Mouse (Mus musculus) layer of hippocampus, postnatal 36 days (tissue): ENCODE measurements around the gene Csrp3. TPM values are rescaled to one million over a fixed set of nuclear protein-coding genes. Genes with fewer than 3 reads are reported as not detected.

Source experiments
- DNase-seq, 2 experiments: peaks; one replicate each; pipeline ENCODE4 v3.0.0; 2022
- total RNA-seq, 2 experiments: library from RNA; stranded (reverse); gene quantifications; 2 replicates each; pipeline ENCODE4 v1.2.3; 2021

The Csrp3 gene
- total RNA-seq, 2 experiments from 2014 or later = not detected

GRCm38 (mm10) chr7:48867576-48867975 is 19.7 kb upstream of the Csrp3 start:
- DNase-seq = no peak

DNA sequence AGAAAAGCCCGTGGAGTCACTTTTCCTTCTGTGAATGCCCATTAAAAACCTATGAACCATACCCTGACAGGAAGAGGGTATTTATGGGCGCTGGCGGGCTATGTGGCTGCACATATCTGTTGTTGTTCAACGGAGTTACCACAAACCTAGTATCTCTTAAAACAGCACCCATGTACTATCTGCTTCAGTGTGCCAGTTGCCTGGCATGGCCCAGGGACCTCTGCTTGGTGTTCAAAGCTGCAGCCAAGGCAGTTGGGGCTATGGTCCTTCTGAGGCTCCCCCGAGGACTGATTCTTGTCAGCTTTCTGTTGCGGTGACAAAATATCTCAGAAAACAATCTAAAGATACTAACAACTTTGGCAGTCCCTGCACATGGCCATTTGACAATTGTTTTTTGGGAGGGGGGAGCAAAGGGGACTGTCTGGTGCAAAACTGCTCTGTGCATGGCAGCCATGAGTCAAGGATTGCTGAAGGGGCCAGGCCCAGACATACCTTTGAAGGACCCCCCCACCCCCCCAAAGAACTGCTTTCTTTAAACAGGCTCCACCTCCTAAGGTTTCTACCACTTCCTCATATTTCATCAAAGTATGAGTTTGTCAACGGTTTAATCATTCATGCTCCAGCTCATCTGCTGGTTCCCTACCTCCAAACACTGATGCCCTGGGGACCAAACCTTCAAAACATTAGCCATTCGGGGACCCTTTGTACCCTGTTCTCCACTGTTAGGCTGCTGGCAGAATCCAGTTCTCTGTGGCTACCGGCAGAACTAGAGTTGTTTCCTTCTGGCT is 17.0 kb upstream of the Csrp3 start:
- no peak for DNase-seq

- DNase-seq = no peak
Measured at GRCm38 (mm10) chr7:48864199-48864598, 16.4 kb upstream of the Csrp3 start.

DNA sequence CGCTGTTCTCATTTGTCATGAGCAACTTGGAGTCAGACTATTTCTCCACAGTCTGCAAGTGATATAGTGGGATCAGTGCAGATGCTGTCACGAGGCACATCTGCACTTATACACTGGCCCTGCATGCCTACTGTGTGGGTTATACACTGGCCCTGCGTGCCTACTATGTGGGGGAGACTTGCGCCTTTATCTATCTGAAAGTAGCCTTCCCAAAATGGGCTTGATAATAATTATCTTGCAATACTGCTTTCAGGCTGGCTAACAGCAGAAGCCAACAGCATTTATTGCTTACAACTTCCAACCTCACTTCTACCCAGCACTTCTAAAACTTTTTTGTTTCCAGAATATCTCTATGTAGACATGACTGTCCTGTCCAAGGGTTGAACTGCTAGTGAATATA is 14.0 kb upstream of the Csrp3 start:
- no peak for DNase-seq

GRCm38 (mm10) chr7:48860948-48861347 is 13.1 kb upstream of the Csrp3 start:
- DNase-seq = no peak

- no peak for DNase-seq
Measured at GRCm38 (mm10) chr7:48859362-48859761, 11.5 kb upstream of the Csrp3 start.

DNA sequence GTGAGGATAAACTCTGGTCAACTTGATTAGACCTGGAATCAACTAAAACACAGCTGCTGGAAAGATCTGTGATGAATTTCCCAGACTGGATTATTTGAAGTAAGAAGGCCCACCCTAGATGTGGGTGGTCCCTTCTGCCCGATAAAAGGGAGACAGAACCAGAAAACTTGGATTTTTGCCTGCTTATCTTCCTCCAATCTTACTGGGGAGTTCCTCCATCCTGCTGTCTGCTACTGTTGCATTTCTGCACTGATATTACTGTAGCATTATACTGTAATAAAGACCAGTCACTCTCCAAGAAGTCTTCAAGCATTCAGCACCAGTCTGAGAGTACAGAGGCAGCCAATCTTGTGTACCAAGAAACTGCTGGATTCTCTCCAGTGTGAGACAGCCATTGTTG is 10.4 kb upstream of the Csrp3 start:
- no peak for DNase-seq

GRCm38 (mm10) chr7:48855461-48855860 is 7.6 kb upstream of the Csrp3 start:
- no peak for DNase-seq

DNA sequence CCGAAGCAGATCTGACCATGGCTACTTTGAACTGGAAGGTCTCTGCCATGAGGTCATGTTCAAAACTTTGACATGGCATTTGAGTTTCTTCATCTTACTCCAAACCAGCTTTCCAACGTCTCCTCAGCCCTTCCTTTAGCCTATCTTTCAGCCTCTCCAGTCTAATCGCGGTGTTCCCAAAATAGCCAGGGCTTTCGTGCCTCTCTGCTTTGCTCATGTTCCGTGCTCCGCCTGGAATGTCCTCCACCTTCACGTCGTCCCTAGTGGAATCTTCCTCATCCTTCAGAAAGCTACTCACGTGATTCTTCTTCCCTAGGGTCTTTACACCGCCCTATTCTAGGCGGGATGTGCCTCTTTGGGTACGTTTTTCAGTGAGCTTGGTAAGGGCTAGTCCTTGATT is 5.7 kb upstream of the Csrp3 start:
- no peak for DNase-seq

DNA sequence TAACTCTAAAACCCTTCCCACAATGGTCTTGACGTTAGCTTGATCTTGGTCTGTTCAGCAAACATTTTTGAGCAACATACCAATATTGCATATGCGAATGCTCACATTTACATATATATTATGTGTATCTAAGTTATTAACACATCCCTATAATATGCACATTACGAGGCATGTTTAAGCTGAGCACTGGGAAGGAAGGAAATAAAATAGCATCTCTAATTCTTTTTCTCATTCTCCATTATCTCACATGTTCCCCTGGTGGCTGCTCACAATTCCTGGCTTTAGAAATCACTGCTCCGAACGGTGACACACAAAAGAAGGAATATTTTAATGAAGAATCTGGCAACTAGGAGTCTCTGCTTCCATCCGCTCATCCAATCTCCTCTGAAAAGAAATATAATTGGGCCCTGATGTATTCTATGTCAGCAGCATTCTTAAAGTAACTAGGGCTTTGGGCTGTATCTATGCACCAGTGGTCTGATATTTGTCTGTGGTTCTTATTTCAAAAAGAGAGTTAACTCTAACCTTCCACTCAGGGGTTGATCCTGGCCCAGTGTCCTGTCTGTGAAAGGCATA is 3.8 kb upstream of the Csrp3 start:
- DNase-seq = no peak

DNA sequence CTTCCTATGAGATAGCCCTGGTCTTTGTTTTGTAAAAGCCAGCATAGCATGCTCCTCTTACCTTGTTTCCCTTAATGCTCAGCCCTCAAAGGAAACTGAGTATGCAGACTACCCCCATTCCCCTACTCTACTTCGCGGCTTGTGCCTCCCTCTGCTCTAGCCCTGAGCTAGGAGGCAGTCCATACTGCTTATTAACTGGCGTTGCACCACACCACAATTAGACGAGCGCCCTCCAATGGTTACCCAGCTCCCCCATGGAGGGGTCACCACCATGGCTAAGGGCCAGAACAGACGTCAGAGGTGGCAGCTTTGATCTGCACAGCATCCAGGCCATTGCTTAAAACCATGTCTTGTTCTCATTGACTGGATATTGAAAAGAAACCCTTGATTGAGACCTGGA is 1.1 kb downstream of the Csrp3 start:
- DNase-seq = no peak

DNA sequence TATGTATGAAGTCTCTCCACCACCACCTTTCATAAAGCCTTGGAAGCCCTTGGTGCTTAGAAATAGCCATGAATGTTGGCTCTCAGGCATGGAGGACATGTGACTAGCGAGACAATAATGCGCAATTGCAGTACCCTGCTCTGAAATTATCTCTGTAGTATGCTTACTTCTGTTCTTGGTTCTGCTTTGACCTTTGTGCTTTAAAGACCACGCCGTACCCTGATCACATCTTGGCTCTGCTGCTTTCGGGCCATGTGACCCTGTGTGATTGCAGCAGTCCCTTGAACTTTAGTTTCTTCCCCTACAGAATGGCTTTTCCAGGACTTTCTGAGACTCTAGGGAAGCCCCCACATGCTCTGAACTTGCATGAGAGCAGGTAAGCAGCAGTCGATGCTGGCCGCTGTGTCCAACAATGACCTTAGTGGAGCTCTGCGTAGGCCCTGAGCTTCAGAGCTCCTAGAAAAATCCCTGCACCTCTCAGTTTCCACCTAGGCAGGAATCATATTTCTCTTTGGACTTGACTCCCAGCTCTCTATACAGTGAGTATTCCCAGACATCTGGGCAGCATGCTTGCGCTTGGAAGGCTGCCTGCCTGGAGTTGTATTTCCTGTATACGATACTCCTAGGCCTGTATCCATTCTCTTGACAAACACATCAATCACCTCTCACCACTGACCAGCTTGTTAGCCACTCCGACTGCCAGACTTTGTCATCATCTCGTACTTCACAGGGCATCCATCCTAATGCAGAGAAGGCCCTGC is 2.4 kb downstream of the Csrp3 start:
- no peak for DNase-seq

DNA sequence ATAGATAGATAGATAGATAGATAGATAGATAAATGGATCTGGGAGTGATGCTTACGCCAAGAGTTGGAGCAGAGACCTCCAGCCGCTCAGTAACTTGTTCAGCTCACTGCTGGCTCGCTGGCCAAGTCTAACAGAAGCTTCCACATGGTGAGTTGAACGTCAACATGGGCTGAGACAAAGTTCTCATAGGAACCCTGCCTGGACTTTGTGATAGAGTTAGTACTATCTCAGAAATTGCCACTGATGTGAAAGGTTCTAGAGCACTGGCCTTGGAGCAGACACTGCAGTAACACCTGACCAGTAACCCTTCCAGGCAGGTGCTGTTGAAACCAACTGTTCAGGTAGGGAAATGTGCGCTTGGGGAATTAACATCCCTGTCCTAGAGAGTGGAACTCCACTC is 4.3 kb downstream of the Csrp3 start:
- no peak for DNase-seq

- no peak for DNase-seq
Measured at GRCm38 (mm10) chr7:48842353-48842752, 5.5 kb downstream of the Csrp3 start.

DNA sequence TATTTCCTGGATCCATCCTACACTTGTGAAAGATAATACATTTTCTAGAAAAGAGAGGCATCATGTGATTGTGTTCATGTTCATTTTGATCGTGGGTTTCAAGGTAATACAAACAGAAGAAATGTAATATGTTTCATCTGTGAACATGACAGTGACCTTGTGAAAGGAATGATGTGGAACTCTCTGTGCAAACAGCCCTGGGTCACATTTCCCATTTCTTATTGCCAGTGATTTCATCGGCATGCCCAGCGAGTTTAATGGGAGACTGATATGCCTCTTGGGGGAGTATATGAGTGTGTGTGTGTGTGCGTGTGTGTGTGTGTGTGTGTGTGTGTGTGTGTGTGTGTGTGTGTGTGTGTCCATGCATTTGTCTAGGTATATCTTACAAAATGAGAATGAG is 6.3 kb downstream of the Csrp3 start:
- DNase-seq = no peak

- no peak for DNase-seq
Measured at GRCm38 (mm10) chr7:48840545-48840944, 7.3 kb downstream of the Csrp3 start.

- DNase-seq = no peak
Measured at GRCm38 (mm10) chr7:48838434-48838833, 9.4 kb downstream of the Csrp3 start.

DNA sequence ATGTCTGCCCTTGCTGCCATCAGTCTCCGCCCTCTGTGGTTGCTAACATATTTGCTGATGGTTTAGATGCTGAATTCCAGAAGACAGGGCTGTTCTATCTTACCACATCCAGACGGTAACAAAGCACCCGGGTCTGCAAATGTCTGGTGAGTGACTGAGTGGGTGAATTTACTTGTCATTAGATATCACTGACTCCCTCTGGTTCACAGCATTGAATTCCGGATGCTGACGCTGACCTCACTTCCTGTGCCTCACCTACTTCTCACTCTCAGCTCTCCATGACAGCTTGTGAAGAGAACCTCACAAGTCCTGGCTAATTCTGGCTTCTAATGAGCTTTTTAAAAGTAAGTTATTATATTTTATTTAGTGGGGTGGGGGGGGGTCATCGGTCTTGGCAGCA is 10.9 kb downstream of the Csrp3 start:
- no peak for DNase-seq

- no peak for DNase-seq
Measured at GRCm38 (mm10) chr7:48834989-48835626, 12.7 kb downstream of the Csrp3 start.

DNA sequence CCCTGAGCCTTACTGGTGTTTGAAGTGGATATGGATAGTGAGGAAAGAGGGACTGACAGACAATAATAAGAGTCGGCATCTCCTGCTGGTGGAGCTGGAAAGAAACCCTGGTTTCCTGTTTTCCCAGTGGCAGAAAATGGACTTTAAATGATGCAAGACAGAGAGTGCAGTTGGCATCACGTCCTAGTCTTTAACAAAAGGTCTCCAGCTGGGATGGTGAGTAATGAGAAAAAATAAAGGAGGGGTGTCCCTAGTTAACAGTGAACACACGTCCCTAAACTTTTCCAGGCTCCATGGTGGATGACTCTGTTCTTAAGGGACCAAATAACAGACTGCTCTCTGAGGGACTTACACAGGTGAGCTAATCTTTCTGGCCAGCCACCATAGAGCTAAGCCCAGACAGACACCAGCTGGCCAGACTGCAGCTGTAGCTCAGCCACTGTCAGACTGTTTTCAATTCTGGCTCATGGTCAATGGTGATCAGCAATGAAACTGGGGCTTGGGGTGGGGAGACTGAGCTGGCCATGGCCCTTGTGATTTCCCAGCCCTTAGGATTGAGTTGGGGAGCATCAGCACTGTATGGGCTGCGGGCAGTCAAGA is 13.4 kb downstream of the Csrp3 start:
- DNase-seq = no peak

GRCm38 (mm10) chr7:48832735-48833134 is 15.1 kb downstream of the Csrp3 start:
- DNase-seq = no peak

- no peak for DNase-seq
Measured at GRCm38 (mm10) chr7:48830395-48830794, 17.4 kb downstream of the Csrp3 start.
